Mouse (Mus musculus): ENCODE data around the gene 1810043G02Rik. TPM values are rescaled to one million over a fixed set of nuclear protein-coding genes. Genes with fewer than 3 reads are reported as not detected.

Gene 1810043G02Rik
- total and polyA plus RNA-seq, 3 experiments = 9.3 to 15.6 TPM; not detected in 1

DNA sequence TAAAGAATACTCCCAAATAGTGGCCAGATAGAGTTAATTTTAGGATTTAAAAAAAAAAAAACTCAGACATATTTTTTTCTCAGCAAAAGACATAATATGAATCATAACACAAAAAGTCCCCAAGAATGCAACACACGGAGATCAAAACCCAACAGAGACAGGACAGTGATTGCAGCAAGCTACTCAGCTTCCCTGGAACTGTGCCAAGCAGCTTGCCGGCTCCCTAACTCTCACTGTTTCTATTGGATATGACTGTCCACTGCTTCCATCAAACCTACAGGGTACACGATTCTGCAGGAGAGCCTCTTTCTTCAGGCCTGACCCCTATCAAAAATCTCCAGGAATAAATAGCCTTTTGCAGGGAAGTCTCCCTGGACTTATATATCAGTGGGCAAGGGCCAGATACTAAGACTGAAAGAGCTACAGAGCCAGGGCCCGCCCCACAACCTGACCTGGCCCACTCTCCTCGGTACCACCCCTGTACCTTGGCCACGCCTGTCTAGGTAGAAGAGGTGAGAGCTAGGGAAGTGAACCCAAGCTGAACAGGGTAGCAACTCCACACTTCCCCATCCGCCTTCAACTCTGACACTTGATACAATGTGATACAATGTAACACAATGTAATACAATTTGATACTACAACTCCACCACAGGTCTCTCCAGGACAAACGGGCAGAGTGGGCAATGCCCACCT is 1.7 kb upstream of the 1810043G02Rik start:
- TF ChIP-seq MYC (IDR thresholded peaks at IDR 0.05; ENCODE audit: low read depth, low read length) (no peak), ZC3H11A (IDR thresholded peaks at IDR 0.05; ENCODE audit: low read depth, low read length) (no peak), CHD2 (IDR thresholded peaks at IDR 0.05; ENCODE audit: low read length) (no peak), JUND (IDR thresholded peaks at IDR 0.05; ENCODE audit: low read depth, low read length) (no peak), ELF1 (IDR thresholded peaks at IDR 0.05; ENCODE audit: low read depth, low read length) (no peak), ZMIZ1 (IDR thresholded peaks at IDR 0.05; ENCODE audit: low read depth, low read length) (no peak), TAL1 (IDR thresholded peaks at IDR 0.05; ENCODE audit: low read length) (no peak)
- no peaks in the 10 kb centered on the region for H3K27me3 ChIP-seq (ENCODE audit: control insufficient read depth in 1 of 2, insufficient read depth in 2 of 2, low read length in 2 of 2)
- H3K4me1 ChIP-seq (ENCODE audit: control insufficient read depth in 1 of 2, insufficient read depth in 2 of 2, low read length in 2 of 2) = peaks cover 0 to 8% of the 10 kb centered on the region in 2 experiments; a peak in 2 of 4 replicates
- H3K9me3 ChIP-seq (replicated peaks; ENCODE audit: insufficient read depth, low read length) = no peaks in the 10 kb centered on the region
- no peak overlapping the region for H3K4me3 ChIP-seq (ENCODE audit: control insufficient read depth in 1 of 2, insufficient read depth in 1 of 2, low read depth in 2 of 2, low read length in 2 of 2)
- peak; percentile 30 for DNase-seq (ENCODE audit: low read depth, low spot score)
- no peak overlapping the region for H3K9ac ChIP-seq (ENCODE audit: control insufficient read depth, low read depth, low read length, poor library complexity, severe bottlenecking)
- H3K36me3 ChIP-seq (ENCODE audit: control insufficient read depth in 1 of 2, insufficient read depth in 2 of 2, low read length in 2 of 2) = peaks cover 0 to 2% of the 10 kb centered on the region in 2 experiments; a peak in 1 of 4 replicates
- no peak overlapping the region for H3K27ac ChIP-seq (ENCODE audit: control insufficient read depth, low read depth, low read length)
- H3K79me2 ChIP-seq (ENCODE audit: control insufficient read depth, insufficient read depth, low read length, poor library complexity) = no peaks in the 10 kb centered on the region; the same call in 1 of the 2 replicates

DNA sequence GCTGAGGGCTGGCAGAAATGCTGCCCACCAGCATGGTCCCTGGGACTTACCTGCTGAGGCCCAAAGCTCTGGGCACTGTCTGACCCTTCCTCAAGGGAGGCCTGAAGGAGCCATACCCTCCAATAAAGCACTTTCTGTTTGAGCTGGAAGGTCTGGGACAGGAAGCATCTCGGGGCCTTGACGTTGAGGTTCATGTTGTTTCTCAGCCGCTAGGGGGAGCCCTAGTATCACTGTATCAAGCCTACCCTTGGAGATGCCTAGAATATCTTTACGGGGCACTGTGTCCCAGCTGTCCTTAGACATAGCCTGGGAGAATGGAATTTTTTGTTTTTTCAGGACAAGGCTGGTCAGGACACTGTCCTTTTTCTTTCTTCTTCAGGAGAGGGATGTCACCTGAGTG is 6.3 kb downstream of the 1810043G02Rik start:
- Histone ChIP-seq H3K9ac (ENCODE audit: control insufficient read depth, low read depth, low read length, poor library complexity, severe bottlenecking) (peak overlapping the region; percentile 50; the same call in 1 of the 2 replicates), H3K79me2 (ENCODE audit: control insufficient read depth, insufficient read depth, low read length, poor library complexity) (no peaks in the 10 kb centered on the region), H3K9me3 (replicated peaks; ENCODE audit: insufficient read depth, low read length) (no peaks in the 10 kb centered on the region), H3K27me3 (ENCODE audit: control insufficient read depth in 1 of 2, insufficient read depth in 2 of 2, low read length in 2 of 2) (no peaks in the 10 kb centered on the region), H3K36me3 (ENCODE audit: control insufficient read depth in 1 of 2, insufficient read depth in 2 of 2, low read length in 2 of 2) (no peaks in the 10 kb centered on the region; a peak in 1 of 4 replicates), H3K4me1 (ENCODE audit: control insufficient read depth in 1 of 2, insufficient read depth in 2 of 2, low read length in 2 of 2) (no peaks in the 10 kb centered on the region), H3K4me3 (ENCODE audit: control insufficient read depth in 1 of 2, insufficient read depth in 1 of 2, low read depth in 2 of 2, low read length in 2 of 2) (no peak overlapping the region), H3K27ac (ENCODE audit: control insufficient read depth, low read depth, low read length) (no peak overlapping the region)
- peak; percentile 89 for DNase-seq (ENCODE audit: low read depth, low spot score)
- TF ChIP-seq ZC3H11A (IDR thresholded peaks at IDR 0.05; ENCODE audit: low read depth, low read length) = peak; percentile 29; the same call in 1 of the 2 replicates
- peak; percentile 69 for TF ChIP-seq ZMIZ1 (IDR thresholded peaks at IDR 0.05; ENCODE audit: low read depth, low read length)
- TF ChIP-seq SMC3 (IDR thresholded peaks at IDR 0.05; ENCODE audit: low read depth, low read length) = peak; percentile 65
- no peak for TF ChIP-seq TBP (IDR thresholded peaks at IDR 0.05; ENCODE audit: low read depth, low read length)
- TF ChIP-seq CTCF (IDR thresholded peaks at IDR 0.05 in 2 of 3, conservative IDR thresholded peaks at IDR 0.05 in 1 of 3; ENCODE audit: control insufficient read depth in 1 of 3, insufficient read depth in 1 of 3, low read depth in 2 of 3, low read length in 3 of 3, poor library complexity in 1 of 3, severe bottlenecking in 1 of 3) = peak; percentile 81 to 96 (median 91)
- TF ChIP-seq MYB (IDR thresholded peaks at IDR 0.05; ENCODE audit: low read depth, low read length) = no peak
- peak; percentile 81 for TF ChIP-seq RAD21 (IDR thresholded peaks at IDR 0.05; ENCODE audit: low read depth, low read length)
- no peak for TF ChIP-seq MAZ (IDR thresholded peaks at IDR 0.05; ENCODE audit: low read depth, low read length)
- TF ChIP-seq HCFC1 (IDR thresholded peaks at IDR 0.05; ENCODE audit: low read depth, low read length) = peak; percentile 47; the same call in 1 of the 2 replicates
- no peak for TF ChIP-seq JUND (IDR thresholded peaks at IDR 0.05; ENCODE audit: low read depth, low read length)
- TF ChIP-seq UBTF (IDR thresholded peaks at IDR 0.05; ENCODE audit: borderline replicate concordance, insufficient read depth, low read depth, low read length) = no peak
